Mouse (Mus musculus): ENCODE measurements around the gene Frem2.

Gene Frem2

DNA sequence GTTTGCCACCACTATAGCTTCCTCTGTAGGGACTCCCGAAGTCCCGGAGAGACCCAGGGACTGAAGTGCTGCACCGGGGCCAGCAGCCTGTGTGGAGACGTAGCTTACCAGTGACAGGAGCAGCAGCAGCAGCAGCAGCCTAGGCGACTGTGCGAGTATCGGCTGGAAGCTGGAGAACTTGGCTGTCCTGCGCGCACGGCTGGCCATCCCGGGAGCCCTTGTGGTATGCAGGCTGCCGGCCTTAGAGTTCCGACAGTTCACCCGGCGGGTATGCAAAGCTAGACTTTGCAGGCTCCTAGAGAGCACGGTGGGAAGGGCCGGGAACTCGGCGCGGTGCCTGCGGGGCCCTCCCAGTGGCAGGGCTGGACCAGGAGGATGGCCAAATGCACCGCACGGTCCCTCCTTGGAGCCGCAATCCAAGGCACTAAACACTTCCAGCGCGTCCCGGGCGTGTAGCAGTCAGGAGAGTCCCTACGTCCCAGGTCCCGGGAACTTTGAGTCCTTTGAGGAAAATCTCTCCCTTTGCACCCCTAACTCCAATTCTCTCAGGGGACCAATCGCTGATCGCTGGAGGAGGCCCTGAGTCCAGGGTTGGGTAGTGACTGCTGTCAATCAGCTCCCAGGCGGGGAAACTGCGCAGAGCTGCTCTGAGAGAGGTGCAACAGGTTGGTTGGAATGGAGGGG is at the start of gene Frem2:
TSS of gene Frem2 (minus strand) at position 478 of the 684 bp plus-strand sequence.
- DNase-seq, result peak; percentile 15 to 19

- DNase-seq, result no peak
These were observed 48.9 kb upstream of the Frem2 start for GRCm38 (mm10) chr3:53705992-53706495.

DNA sequence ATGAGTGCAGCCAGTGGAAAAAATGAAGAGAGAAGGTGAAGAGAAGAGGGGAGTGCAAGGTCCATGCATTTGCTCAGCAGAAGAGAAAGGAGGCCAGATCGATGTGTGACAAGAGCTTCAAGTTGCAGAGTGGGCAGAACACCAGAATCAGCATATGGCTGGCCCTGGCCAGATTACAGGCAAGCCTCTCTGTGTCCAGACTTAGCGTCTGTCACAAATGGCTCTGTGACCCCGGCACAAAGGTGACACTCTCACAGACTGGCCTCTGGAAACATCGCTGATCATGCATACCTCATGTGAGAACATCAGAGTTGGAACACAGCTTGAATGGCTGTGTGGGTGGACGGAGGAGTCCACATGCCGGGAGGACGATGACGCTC is 46.0 kb upstream of the Frem2 start:
- peak; percentile 67 to 68 for DNase-seq

GRCm38 (mm10) chr3:53702421-53703125 is 45.4 kb upstream of the Frem2 start:
- no peak for DNase-seq

- DNase-seq, result no peak
These were observed 44.8 kb upstream of the Frem2 start for GRCm38 (mm10) chr3:53701940-53702339.

DNA sequence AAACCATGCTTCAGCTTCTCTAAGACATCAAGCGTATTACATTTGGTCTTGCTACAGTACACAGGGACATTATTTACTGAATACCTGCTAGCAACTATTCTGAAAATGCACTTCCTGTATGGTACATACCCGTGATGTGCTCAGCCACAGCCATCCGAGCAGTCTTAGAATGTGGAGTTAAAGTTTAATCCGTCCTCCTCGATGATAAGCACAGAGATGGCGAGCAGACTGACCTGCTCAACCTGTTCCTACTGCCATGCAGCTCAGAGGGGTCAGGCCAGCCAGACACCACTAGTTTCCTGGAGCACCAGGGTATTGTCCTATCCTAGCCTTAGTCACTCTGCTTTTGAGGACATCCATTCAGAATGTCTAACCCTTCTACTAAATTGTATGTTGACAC is 30.6 kb upstream of the Frem2 start:
- no peak for DNase-seq

- DNase-seq, result no peak
These were observed 25.1 kb upstream of the Frem2 start for GRCm38 (mm10) chr3:53682244-53682643.

DNA sequence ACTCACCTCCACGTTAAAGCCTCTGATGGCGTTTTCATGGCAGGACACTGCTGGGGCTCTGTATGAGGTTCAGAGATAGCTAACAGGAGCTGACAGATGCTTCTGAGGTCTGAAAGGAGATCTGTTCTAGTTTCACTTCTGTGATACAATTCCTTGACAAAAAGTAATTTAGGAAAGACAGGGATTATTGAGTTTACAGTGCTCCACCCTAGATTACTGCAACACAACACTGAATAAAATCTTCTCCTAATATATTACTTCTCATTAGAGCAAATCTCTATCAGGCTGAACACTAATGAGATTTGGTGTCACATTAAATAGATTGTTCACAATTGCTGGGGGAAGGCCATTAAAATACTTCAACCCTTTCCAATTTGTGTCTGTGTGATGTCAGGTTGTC is 23.7 kb upstream of the Frem2 start:
- no peak for DNase-seq

DNA sequence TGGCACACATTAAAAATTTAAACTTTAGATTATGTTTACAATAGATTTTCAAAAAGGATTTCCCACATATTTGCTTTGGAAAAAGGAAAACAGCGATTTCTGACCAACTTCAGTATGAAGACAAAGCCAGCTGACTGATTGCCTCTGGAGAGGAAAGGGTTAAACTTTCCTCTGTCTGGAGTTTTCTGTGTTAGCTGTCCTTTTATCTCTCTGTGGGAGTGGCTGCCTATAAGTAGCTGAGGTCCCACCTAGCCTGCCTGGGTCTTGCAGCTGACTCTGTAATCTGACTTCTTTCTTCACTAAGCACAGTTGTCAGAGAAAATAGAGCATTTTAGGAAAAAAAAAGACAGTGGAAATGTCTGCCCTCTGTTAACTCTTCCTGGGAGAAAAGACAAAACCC is 17.1 kb upstream of the Frem2 start:
- no peak for DNase-seq

DNA sequence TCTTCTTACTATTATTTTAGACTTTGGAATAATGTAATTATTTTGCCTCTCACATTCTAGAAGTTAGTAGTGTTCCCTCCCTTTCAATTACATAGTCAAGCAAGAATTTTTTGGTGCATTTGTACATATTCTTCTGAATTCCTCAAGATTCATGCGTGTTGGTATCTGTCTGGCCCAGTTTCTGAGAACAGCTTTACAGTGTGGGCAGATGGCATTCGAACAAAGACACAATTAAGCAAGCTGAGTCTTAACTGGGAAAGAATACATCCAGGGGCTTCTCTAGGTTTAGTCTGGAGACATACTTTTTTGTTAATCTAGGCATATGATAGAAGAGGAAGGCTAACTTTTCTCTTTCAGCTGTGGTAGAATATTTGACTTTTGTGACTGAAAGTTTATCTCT is 12.6 kb upstream of the Frem2 start:
- no peak for DNase-seq

DNA sequence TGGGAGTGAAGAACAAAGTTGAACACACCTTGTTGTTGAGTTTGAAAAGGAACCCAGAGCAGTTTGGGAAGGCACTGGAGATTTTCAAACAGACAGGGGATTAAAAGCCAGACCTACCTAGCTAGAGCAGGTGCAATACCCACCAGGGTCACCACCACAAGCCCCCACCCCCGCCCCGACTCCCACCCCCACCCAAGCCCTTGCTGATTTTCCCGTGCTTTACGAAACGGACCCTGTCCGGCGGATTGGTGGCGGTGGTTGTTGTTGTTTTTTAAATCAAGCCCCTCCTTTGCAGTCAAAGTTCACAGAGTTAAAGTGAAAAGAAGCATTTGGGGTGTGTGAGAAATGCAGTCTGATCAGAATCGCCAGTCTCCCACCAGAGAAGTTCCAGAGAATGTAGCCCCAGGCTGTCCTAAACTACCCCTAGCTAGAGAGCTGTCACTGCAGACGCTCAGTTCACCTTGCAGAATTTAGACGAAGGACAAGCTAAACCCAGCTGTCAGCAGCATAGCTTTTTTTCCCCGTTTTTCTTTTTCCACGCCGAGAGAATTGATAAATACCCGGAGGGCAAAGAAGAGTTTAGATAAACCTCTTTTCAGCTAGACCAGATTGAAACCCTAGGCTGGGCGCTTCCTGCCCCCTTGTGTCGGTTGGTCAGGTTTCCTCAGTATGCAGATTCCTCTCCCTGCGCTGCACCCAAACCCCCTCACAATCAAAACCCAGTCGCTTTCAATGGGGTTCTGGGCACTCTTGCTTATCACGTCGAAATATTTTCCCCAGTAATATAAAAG is 784 bp upstream of the Frem2 start:
- peak in 1 of 2 experiments; percentile 16 for DNase-seq

- peak in 1 of 2 experiments; percentile 4 for DNase-seq
These were observed 752 bp downstream of the Frem2 start for GRCm38 (mm10) chr3:53656328-53656877.

- peak in 1 of 2 experiments; percentile 16 for DNase-seq
These were observed 1.8 kb downstream of the Frem2 start for GRCm38 (mm10) chr3:53655343-53655742.

GRCm38 (mm10) chr3:53650003-53650748 is 7.0 kb downstream of the Frem2 start:
- DNase-seq, result no peak

DNA sequence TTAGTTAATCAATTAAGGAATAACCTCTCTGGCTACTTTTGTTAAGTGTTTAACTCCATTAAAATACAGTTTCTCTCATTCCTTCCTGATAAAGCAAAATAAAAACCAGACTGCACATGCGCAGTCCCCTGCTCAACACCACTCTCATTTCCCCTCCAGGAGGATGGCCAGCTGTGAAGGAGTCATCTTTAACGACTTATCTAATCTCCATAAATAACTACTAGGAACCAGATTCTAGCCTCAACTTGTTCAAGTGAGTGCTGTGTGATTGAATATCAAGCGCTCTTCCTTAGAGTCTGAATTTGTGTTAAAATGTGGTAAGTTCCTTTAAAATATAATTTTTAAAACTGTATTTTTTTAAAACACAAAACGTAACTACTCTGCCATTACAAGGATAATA is 7.7 kb downstream of the Frem2 start:
- no peak for DNase-seq

DNA sequence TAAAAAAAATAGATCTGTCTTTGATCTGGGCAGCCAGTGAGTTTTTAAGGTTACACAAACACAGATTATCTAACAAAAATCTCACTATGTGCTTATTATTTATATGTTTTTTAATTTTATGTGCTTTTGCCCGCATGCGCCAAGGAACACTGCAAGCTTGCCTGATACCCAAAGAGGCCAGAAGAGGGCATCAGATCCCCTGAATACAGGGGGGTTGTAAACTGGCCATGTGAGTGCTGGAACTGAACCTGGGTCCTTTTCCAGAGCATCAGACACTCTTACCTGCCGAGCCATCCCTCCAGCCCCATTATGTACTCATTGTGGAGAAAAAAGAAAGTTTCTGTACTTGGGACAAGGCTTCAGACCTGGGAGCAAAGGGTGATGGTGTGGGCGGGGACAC is 8.3 kb downstream of the Frem2 start:
- no peak for DNase-seq

DNA sequence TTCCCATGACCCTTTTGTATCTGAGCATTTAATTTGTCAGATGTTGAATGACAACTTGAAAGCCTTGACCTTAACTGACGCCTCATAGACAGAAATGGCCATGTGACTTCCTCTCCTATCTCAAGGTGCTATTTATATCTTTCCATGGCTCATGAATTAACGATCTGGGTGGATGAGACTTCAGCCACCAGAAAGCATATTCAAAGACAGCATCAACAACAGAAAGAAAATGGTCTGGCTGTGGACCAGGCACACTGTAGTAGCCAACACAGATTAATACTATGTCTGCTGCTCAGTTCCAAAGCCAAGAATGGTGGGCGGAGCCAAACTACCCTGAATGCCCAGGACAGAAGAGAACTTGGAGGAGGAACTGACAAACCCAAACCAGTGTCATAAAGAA is 21.2 kb downstream of the Frem2 start:
- DNase-seq, result no peak

DNA sequence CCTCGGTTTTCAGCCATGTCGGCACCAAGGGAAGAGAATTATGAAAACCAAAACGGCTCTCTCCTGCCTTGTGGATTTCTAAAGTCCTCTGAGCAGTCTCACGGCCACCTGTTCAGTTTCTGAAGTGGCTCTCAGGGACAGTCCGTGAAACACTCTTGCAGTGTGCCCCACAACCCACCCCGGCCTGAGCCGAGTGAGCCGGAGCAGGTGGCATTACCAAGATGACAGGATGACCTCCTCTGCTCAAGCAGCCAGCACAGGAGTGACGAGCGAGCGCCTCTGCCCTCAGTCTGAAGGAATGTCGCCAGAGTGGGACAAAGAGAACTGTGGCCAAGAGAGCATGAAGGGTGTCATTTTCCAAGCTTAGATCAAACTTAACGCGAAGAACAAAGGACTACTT is 26.0 kb downstream of the Frem2 start:
- no peak for DNase-seq

GRCm38 (mm10) chr3:53630630-53631029 is 26.5 kb downstream of the Frem2 start:
- DNase-seq, result no peak

GRCm38 (mm10) chr3:53629966-53630365 is 27.2 kb downstream of the Frem2 start:
- no peak for DNase-seq

DNA sequence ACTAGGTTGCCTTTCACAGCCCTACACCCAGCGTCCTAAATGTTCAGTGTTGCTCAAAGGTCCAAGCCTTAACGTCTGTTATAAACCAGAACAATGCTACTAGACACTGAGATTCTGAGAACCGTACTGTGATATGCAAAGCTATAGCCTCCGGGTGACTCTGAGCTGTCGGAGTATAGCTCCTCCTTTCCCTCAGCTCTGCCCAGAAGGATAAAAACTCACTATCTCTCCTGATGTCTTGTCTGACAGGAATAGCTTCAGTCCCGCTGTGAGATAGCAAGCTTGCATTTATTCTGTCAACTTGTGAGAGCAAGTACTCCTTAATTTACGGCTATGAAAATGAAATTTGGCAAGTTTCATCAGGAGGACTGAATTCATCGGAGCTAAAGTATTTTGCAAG is 33.9 kb downstream of the Frem2 start:
- no peak for DNase-seq

GRCm38 (mm10) chr3:53620978-53621377 is 36.2 kb downstream of the Frem2 start:
- DNase-seq, result no peak

DNA sequence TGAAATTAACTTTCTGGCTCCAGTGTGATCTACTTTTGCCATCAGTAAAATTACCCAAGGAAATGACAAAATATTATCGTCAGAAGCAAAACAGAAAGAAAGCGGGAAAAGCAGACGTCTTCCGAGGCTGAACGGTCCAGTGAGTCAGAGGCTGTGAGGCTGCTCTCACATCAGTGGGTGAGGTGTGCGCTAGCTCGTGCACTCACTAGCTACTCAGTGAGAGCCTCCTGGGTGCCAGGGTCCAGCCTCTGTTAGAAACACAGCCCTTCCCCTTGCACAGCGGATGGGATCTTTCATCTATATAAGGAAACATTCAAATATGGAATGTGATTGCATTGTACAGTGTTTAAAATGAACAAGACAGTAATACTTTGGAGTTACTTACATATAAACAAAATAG is 36.8 kb downstream of the Frem2 start:
- DNase-seq, result no peak

Measured in cerebellum, postnatal 36 days (tissue).